Mouse (Mus musculus) heart, adult 2 months (tissue): ENCODE measurements around the gene Tpra1. TPM values are rescaled to one million over a fixed set of nuclear protein-coding genes. Genes with fewer than 3 reads are reported as not detected.

Source experiments
- DNase-seq, 2 experiments: peaks; one replicate each; pipeline ENCODE4 v3.0.0; 2021
- H3K27ac ChIP-seq: fragments of 200-600 bp; 2 replicates; pipeline ENCODE4 v1.8.1; 2022
- H3K27me3 ChIP-seq: fragments of 200-500 bp; 2 replicates; pipeline ENCODE4 v1.6.1; 2012; ENCODE audit warnings: mild to moderate bottlenecking, low read length, inconsistent platforms, mixed read lengths; ENCODE audit not compliant: control insufficient read depth, insufficient read depth
- H3K36me3 ChIP-seq: fragments of 200-500 bp; 2 replicates; pipeline ENCODE4 v1.6.1; 2012; ENCODE audit warnings: low read length, inconsistent platforms; ENCODE audit not compliant: control insufficient read depth, insufficient read depth
- H3K4me1 ChIP-seq: fragments of 200-500 bp; 2 replicates; pipeline ENCODE4 v1.6.1; 2011; ENCODE audit warnings: low read length; ENCODE audit not compliant: control insufficient read depth, insufficient read depth
- H3K4me3 ChIP-seq: fragments of 200-600 bp; 2 replicates; pipeline ENCODE4 v1.8.1; 2022
- H3K79me2 ChIP-seq: fragments of 200-500 bp; replicated peaks from 2 replicates; pipeline ENCODE4 v1.6.1; 2012; ENCODE audit warnings: mild to moderate bottlenecking, inconsistent platforms, low read length, moderate library complexity, mixed read lengths; ENCODE audit not compliant: control insufficient read depth, insufficient read depth
- H3K9ac ChIP-seq: fragments of 200-500 bp; 2 replicates; pipeline ENCODE4 v1.6.1; 2012; ENCODE audit warnings: low read depth, mild to moderate bottlenecking, control low read depth, inconsistent platforms, low read length, mixed read lengths
- CTCF ChIP-seq: fragments of 200-600 bp; IDR thresholded peaks from 2 replicates; pipeline ENCODE4 v1.8.1; 2022; ENCODE audit warnings: antibody characterized with exemption, mild to moderate bottlenecking, moderate library complexity
- EP300 ChIP-seq: fragments of 200-500 bp; IDR thresholded peaks from 2 replicates; pipeline ENCODE4 v1.6.1; 2011; ENCODE audit warnings: low read depth, low read length, control low read depth; ENCODE audit not compliant: insufficient read depth
- POLR2A ChIP-seq: fragments of 200-500 bp; IDR thresholded peaks from 2 replicates; pipeline ENCODE4 v1.6.1; 2011; ENCODE audit warnings: mild to moderate bottlenecking, low read depth, low read length, control low read depth; ENCODE audit not compliant: insufficient read depth
- WGBS: fragments of 180-500 bp; shearing (Covaris S2); methylation state at CpG from one replicate; pipeline ENCODE4 v1.1.7; 2018; 5-methylcytosine and 5-hydroxymethylcytosine counted together
- intact Hi-C: fragments of 180-260 bp; cut with DNase I; formaldehyde crosslinking; loops from one replicate; pipeline ENCODE4 v1.15.1; 2025
- polyA plus RNA-seq: library from polyadenylated mRNA; depleted of rRNA; stranded (reverse); fragments of >200 nt; gene quantifications from 2 replicates; pipeline ENCODE4 v1.2.3, GENCODE M21; 2012
- total RNA-seq, 2 experiments: library from RNA; stranded (reverse); gene quantifications; 2 replicates each; pipeline ENCODE4 v1.2.3; 2021

The Tpra1 gene
- total and polyA plus RNA-seq, 3 experiments: 34.4 to 88.0 (median 34.8) TPM

DNA sequence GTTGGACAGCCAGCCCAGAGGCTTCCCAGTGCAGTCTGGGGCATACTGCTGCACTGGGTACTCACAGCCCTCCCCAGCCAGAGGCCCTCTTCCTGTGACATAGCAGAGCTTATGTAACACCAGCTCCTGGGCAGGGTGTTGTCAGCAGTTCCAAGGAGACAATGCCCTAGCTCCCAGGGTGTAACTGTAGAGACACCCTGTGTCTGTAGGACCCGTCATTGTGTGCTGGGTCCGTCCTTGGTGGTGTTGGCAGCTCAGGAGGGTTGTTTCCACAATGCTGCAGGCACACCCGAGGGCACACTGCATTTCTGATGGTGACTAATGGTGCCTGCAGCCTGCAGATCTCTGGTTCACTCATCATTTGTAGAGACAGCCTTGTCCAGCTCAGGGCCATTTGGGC lies 24.8 kb downstream of the Tpra1 start:
- intact Hi-C loops: loop anchor here (1.0 to 10.0 kb wide), 4 partner anchors 420 to 626 kb away; partner anchors contain the start of gene Plxna1
- Histone ChIP-seq H3K27me3 (no peaks in the 10 kb centered on the region), H3K4me1 (peaks cover 18% of the 10 kb centered on the region), H3K4me3 (no peak overlapping the region), H3K79me2 (no peaks in the 10 kb centered on the region), H3K27ac (peak overlapping the region; percentile 34; the same call in 1 of the 2 replicates), H3K36me3 (no peaks in the 10 kb centered on the region), H3K9ac (peak overlapping the region; percentile 11; the same call in 1 of the 2 replicates)
- DNase-seq: peak in 1 of 2 experiments; percentile 55
- TF ChIP-seq POLR2A (peak; percentile 44; the same call in 1 of the 2 replicates), CTCF (no peak), EP300 (peak; percentile 49; the same call in 1 of the 2 replicates)
- 19% methylated on average over 3 of the region's 3 CpGs for WGBS

GRCm38 (mm10) chr6:88927595-88927994 lies 25.5 kb downstream of the Tpra1 start:
- Histone ChIP-seq H3K36me3 (no peaks in the 10 kb centered on the region), H3K27ac (peak overlapping the region; percentile 34; the same call in 1 of the 2 replicates), H3K4me1 (peaks cover 18% of the 10 kb centered on the region), H3K4me3 (no peak overlapping the region), H3K9ac (no peak overlapping the region), H3K79me2 (no peaks in the 10 kb centered on the region), H3K27me3 (no peaks in the 10 kb centered on the region)
- peak; percentile 72 to 83 for DNase-seq
- WGBS: 16% methylated on average over 2 of the region's 2 CpGs
- intact Hi-C loops: loop anchor here (1.0 to 10.0 kb wide), 4 partner anchors 420 to 626 kb away; partner anchors contain the start of gene Plxna1
- TF ChIP-seq POLR2A: no peak
- TF ChIP-seq CTCF: peak; percentile 96
- peak; percentile 78; the same call in 1 of the 2 replicates for TF ChIP-seq EP300

GRCm38 (mm10) chr6:88928026-88928425 lies 26.0 kb downstream of the Tpra1 start:
- Histone ChIP-seq H3K36me3 (no peaks in the 10 kb centered on the region), H3K79me2 (no peaks in the 10 kb centered on the region), H3K27me3 (no peaks in the 10 kb centered on the region), H3K27ac (no peak overlapping the region), H3K4me3 (no peak overlapping the region), H3K4me1 (peaks cover 18% of the 10 kb centered on the region), H3K9ac (no peak overlapping the region)
- intact Hi-C loops: loop anchor here (5.0 to 10.0 kb wide), 3 partner anchors 419 to 537 kb away; partner anchors contain the start of gene Plxna1
- 37% methylated on average over 1 of the region's 1 CpGs for WGBS
- DNase-seq: no peak
- no peak for TF ChIP-seq CTCF

- no peaks in the 10 kb centered on the region for H3K36me3 ChIP-seq
- intact Hi-C loops: loop anchor here (5.0 to 10.0 kb wide), 3 partner anchors 419 to 536 kb away; partner anchors contain the start of gene Plxna1
- WGBS: 51% methylated on average over 5 of the region's 5 CpGs
- TF ChIP-seq EP300 (no peak), CTCF (no peak), POLR2A (no peak)
- H3K9ac ChIP-seq: no peak overlapping the region
- peaks cover 18% of the 10 kb centered on the region for H3K4me1 ChIP-seq
- H3K27me3 ChIP-seq: no peaks in the 10 kb centered on the region
- no peaks in the 10 kb centered on the region for H3K79me2 ChIP-seq
- H3K27ac ChIP-seq: no peak overlapping the region
- DNase-seq: no peak
- H3K4me3 ChIP-seq: no peak overlapping the region
Measured at GRCm38 (mm10) chr6:88928576-88928975, 26.5 kb downstream of the Tpra1 start.

DNA sequence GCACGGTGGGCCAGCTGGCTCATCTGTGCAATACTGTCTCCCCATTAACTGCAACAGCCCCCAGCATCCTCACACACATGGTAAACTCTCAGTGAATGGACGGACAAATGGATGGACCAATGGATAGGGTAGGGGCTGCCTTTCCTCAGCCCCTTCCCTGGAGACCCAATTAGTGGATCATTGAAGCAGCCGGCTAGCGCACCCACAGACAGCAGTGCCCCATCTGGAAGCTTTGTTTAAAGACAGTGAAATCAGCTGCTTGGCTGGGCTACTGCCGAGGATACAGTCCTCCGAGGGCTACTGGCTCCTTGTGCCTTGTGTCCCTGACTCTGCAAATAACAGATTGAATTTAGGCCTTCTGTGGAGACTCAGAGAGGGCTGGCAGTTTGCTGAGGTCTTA lies 27.4 kb downstream of the Tpra1 start:
- Histone ChIP-seq H3K27ac (no peak overlapping the region), H3K27me3 (no peaks in the 10 kb centered on the region), H3K36me3 (no peaks in the 10 kb centered on the region), H3K79me2 (no peaks in the 10 kb centered on the region), H3K4me3 (no peak overlapping the region), H3K4me1 (peaks cover 13% of the 10 kb centered on the region), H3K9ac (no peak overlapping the region)
- peak in 1 of 2 experiments; percentile 14 for DNase-seq
- 85% methylated on average over 6 of the region's 6 CpGs for WGBS
- intact Hi-C loops: loop anchor here (5.0 to 10.0 kb wide), 3 partner anchors 418 to 535 kb away; partner anchors contain the start of gene Plxna1
- TF ChIP-seq EP300 (no peak), POLR2A (no peak), CTCF (no peak)

DNA sequence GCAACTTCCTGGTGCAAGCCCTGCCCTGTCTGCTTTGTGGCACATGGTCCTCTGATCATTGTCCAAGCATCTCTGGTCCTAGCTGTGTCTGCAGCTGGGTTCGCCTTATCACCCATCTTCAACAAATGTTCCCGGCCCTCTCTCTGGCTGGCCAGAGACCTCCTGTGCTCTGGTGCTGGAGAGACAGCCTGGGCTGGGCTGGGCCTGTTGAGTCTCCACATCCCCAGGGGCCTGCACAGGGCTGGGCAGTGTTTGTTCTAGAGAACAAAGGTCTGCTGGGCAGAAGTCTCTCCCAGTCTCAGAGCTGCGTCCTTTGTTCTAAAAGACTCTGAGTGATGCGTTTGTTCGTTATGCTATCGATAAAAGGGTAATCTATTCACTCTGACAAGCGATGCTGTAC lies 28.0 kb downstream of the Tpra1 start:
- no peak overlapping the region for H3K4me3 ChIP-seq
- H3K9ac ChIP-seq: no peak overlapping the region
- 54% methylated on average over 7 of the region's 7 CpGs for WGBS
- H3K79me2 ChIP-seq: no peaks in the 10 kb centered on the region
- no peaks in the 10 kb centered on the region for H3K27me3 ChIP-seq
- H3K36me3 ChIP-seq: no peaks in the 10 kb centered on the region
- intact Hi-C loops: loop anchor here (2.0 to 10.0 kb wide), 2 partner anchors 105 to 701 kb away; no protein-coding TSS in a partner anchor
- peaks cover 11% of the 10 kb centered on the region for H3K4me1 ChIP-seq
- H3K27ac ChIP-seq: no peak overlapping the region
- peak in 1 of 2 experiments; percentile 16 for DNase-seq
- TF ChIP-seq CTCF (no peak), EP300 (no peak), POLR2A (no peak)
